Mouse (Mus musculus) B cell, adult 2 months (primary cell): ENCODE data around the gene Opn1sw.

Source experiments
- DNase-seq, 2 experiments: peaks; one replicate each; pipeline ENCODE4 v3.0.0; 2022

Opn1sw gene

DNA sequence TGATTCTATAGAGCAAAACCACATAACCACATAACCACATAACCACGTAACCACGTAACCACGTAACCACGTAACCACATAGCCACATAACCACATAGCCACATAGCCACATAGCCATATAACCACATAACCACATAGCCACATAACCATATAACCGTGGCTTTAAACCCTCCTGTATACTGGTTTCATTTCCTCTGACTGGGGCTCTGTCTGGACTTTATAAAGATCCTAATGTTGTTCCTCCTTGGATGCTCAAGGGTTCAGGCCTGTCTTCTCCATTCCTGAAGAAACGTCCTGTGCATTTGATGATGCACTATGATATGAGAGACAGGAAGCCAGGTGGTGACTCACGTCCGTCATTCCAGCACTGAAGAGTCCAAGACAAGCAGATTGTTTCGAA is 61.3 kb downstream of the Opn1sw start:
- DNase-seq, result no peak
